Mouse (Mus musculus) MEL (cell line): Measurements from ENCODE around the gene Rab44. TPM values are rescaled to one million over a fixed set of nuclear protein-coding genes. Genes with fewer than 3 reads are reported as not detected.
A peak's percentile ranks its signal among the peaks of the same experiment; 100 is the strongest.

ENCODE experiments used
- DNase-seq: peaks from one replicate; pipeline ENCODE4 v3.0.0; 2011; ENCODE audit warnings: low read depth, low spot score
- H3K27ac ChIP-seq: 2 replicates; pipeline ENCODE4 v1.5.1; 2012; ENCODE audit warnings: low read depth, mild to moderate bottlenecking, control low read depth, low read length, moderate library complexity; ENCODE audit not compliant: control insufficient read depth
- H3K27me3 ChIP-seq, 2 experiments: fragments of 150-350 bp in 1 of 2; sonication (generic) in 1 of 2; 2 replicates each; pipeline ENCODE4 v1.6.1; 2012; ENCODE audit warnings: low read length in 2 of 2, mild to moderate bottlenecking in 2 of 2, improper control_type of control experiment in 1 of 2, moderate library complexity in 1 of 2; ENCODE audit not compliant: insufficient read depth in 2 of 2, control insufficient read depth in 1 of 2
- H3K36me3 ChIP-seq, 2 experiments: 2 replicates each; pipeline ENCODE4 v1.6.1; 2012 to 2014; ENCODE audit warnings: low read length in 2 of 2, improper control_type of control experiment in 1 of 2, inconsistent platforms in 1 of 2, mild to moderate bottlenecking in 1 of 2; ENCODE audit not compliant: insufficient read depth in 2 of 2, control insufficient read depth in 1 of 2
- H3K4me1 ChIP-seq, 2 experiments: fragments of 150-350 bp in 1 of 2; sonication (generic) in 1 of 2; 2 replicates each; pipeline ENCODE4 v1.6.1; 2012; ENCODE audit warnings: low read length in 2 of 2, improper control_type of control experiment in 1 of 2, mild to moderate bottlenecking in 1 of 2; ENCODE audit not compliant: insufficient read depth in 2 of 2, control insufficient read depth in 1 of 2
- H3K4me3 ChIP-seq, 2 experiments: fragments of 150-350 bp in 1 of 2; sonication (generic) in 1 of 2; 2 replicates each; pipeline ENCODE4 v1.5.1; 2012; ENCODE audit warnings: low read depth in 2 of 2, low read length in 2 of 2, mild to moderate bottlenecking in 2 of 2, moderate library complexity in 2 of 2, control low read depth in 1 of 2, improper control_type of control experiment in 1 of 2; ENCODE audit not compliant: control insufficient read depth in 1 of 2, insufficient read depth in 1 of 2
- H3K79me2 ChIP-seq: 2 replicates; pipeline ENCODE4 v1.6.1; 2012; ENCODE audit warnings: mild to moderate bottlenecking, low read length, moderate library complexity; ENCODE audit not compliant: control insufficient read depth, poor library complexity, insufficient read depth
- H3K9ac ChIP-seq: 2 replicates; pipeline ENCODE4 v1.6.1; 2012; ENCODE audit warnings: low read depth, mild to moderate bottlenecking, control low read depth, low read length, moderate library complexity; ENCODE audit not compliant: control insufficient read depth, poor library complexity, severe bottlenecking
- H3K9me3 ChIP-seq: fragments of 150-350 bp; sonication (generic); replicated peaks from 2 replicates; pipeline ENCODE4 v1.6.1; 2012; ENCODE audit warnings: mild to moderate bottlenecking, low read length, improper control_type of control experiment, moderate library complexity; ENCODE audit not compliant: insufficient read depth
- BHLHE40 ChIP-seq: IDR thresholded peaks from 2 replicates; pipeline ENCODE4 v1.6.1; 2012; ENCODE audit warnings: low read depth, mild to moderate bottlenecking, inconsistent platforms, low read length, improper control_type of control experiment, borderline replicate concordance
- CHD1 ChIP-seq: IDR thresholded peaks from 2 replicates; pipeline ENCODE4 v1.6.1; 2012; ENCODE audit warnings: low read depth, mild to moderate bottlenecking, inconsistent platforms, low read length, improper control_type of control experiment
- CHD2 ChIP-seq: IDR thresholded peaks from 2 replicates; pipeline ENCODE4 v1.6.1; 2011; ENCODE audit warnings: low read length, improper control_type of control experiment
- CTCF ChIP-seq, 3 experiments: IDR thresholded peaks in 2 of 3; conservative IDR thresholded peaks in 1 of 3; 2 replicates each; pipeline ENCODE4 v1.5.1; 2011 to 2012; ENCODE audit warnings: low read length in 3 of 3, low read depth in 2 of 3, mild to moderate bottlenecking in 2 of 3, improper control_type of control experiment in 1 of 3, inconsistent platforms in 1 of 3, mixed read lengths in 1 of 3, moderate library complexity in 1 of 3; ENCODE audit not compliant: control insufficient read depth in 1 of 3, insufficient read depth in 1 of 3, poor library complexity in 1 of 3, severe bottlenecking in 1 of 3
- E2F4 ChIP-seq: IDR thresholded peaks from 2 replicates; pipeline ENCODE4 v1.6.1; 2011; ENCODE audit warnings: low read depth, low read length, improper control_type of control experiment, borderline replicate concordance
- ELF1 ChIP-seq: IDR thresholded peaks from 2 replicates; pipeline ENCODE4 v1.6.1; 2014; ENCODE audit warnings: low read depth, mild to moderate bottlenecking, inconsistent platforms, low read length, improper control_type of control experiment, moderate library complexity
- EP300 ChIP-seq, 2 experiments: IDR thresholded peaks; 2 replicates each; pipeline ENCODE4 v1.6.1; 2011; ENCODE audit warnings: improper control_type of control experiment in 2 of 2, low read length in 2 of 2, low read depth in 1 of 2, mild to moderate bottlenecking in 1 of 2
- ETS1 ChIP-seq: IDR thresholded peaks from 2 replicates; pipeline ENCODE4 v1.6.1; 2012; ENCODE audit warnings: low read depth, mild to moderate bottlenecking, inconsistent platforms, low read length, improper control_type of control experiment, moderate library complexity
- GABPA ChIP-seq: IDR thresholded peaks from 2 replicates; pipeline ENCODE4 v1.6.1; 2012; ENCODE audit warnings: low read depth, mild to moderate bottlenecking, inconsistent platforms, low read length, improper control_type of control experiment, moderate library complexity
- GATA1 ChIP-seq: IDR thresholded peaks from 2 replicates; pipeline ENCODE4 v1.6.1; 2011; ENCODE audit warnings: low read depth, low read length, improper control_type of control experiment
- HCFC1 ChIP-seq: IDR thresholded peaks from 2 replicates; pipeline ENCODE4 v1.6.1; 2012; ENCODE audit warnings: low read depth, mild to moderate bottlenecking, inconsistent platforms, low read length, improper control_type of control experiment, moderate library complexity
- MAFK ChIP-seq: IDR thresholded peaks from 2 replicates; pipeline ENCODE4 v1.6.1; 2011; ENCODE audit warnings: low read depth, mild to moderate bottlenecking, low read length, improper control_type of control experiment, borderline replicate concordance
- MAX ChIP-seq: IDR thresholded peaks from 2 replicates; pipeline ENCODE4 v1.6.1; 2011; ENCODE audit warnings: low read length, improper control_type of control experiment
- MAZ ChIP-seq: IDR thresholded peaks from 2 replicates; pipeline ENCODE4 v1.6.1; 2012; ENCODE audit warnings: low read depth, mild to moderate bottlenecking, inconsistent platforms, low read length, improper control_type of control experiment
- MEF2A ChIP-seq: IDR thresholded peaks from 2 replicates; pipeline ENCODE4 v1.6.1; 2014; ENCODE audit warnings: low read depth, mild to moderate bottlenecking, inconsistent platforms, low read length, improper control_type of control experiment; ENCODE audit not compliant: poor library complexity, insufficient replicate concordance, severe bottlenecking; ENCODE audit errors: extremely low read depth
- MXI1 ChIP-seq: IDR thresholded peaks from 2 replicates; pipeline ENCODE4 v1.6.1; 2011; ENCODE audit warnings: mild to moderate bottlenecking, low read depth, low read length, improper control_type of control experiment
- MYB ChIP-seq: IDR thresholded peaks from 2 replicates; pipeline ENCODE4 v1.6.1; 2011; ENCODE audit warnings: mild to moderate bottlenecking, low read depth, low read length, improper control_type of control experiment
- MYC ChIP-seq: IDR thresholded peaks from 2 replicates; pipeline ENCODE4 v1.6.1; 2011; ENCODE audit warnings: low read depth, mild to moderate bottlenecking, low read length, improper control_type of control experiment, moderate library complexity
- NELFE ChIP-seq: IDR thresholded peaks from 2 replicates; pipeline ENCODE4 v1.6.1; 2011; ENCODE audit warnings: low read depth, low read length, improper control_type of control experiment
- NRF1 ChIP-seq: IDR thresholded peaks from 2 replicates; pipeline ENCODE4 v1.6.1; 2014; ENCODE audit warnings: low read depth, mild to moderate bottlenecking, inconsistent platforms, low read length, improper control_type of control experiment, moderate library complexity; ENCODE audit not compliant: poor library complexity, insufficient read depth, severe bottlenecking
- POLR2A ChIP-seq, 2 experiments: IDR thresholded peaks; 2 replicates each; pipeline ENCODE4 v1.6.1; 2011 to 2012; ENCODE audit warnings: low read length in 2 of 2, mild to moderate bottlenecking in 2 of 2, control low read depth in 1 of 2, improper control_type of control experiment in 1 of 2, low read depth in 1 of 2, moderate library complexity in 1 of 2; ENCODE audit not compliant: control insufficient read depth in 1 of 2, insufficient read depth in 1 of 2, poor library complexity in 1 of 2
- RAD21 ChIP-seq: IDR thresholded peaks from 2 replicates; pipeline ENCODE4 v1.6.1; 2011; ENCODE audit warnings: mild to moderate bottlenecking, low read depth, low read length, improper control_type of control experiment
- RCOR1 ChIP-seq: IDR thresholded peaks from 2 replicates; pipeline ENCODE4 v1.6.1; 2012; ENCODE audit warnings: low read depth, mild to moderate bottlenecking, inconsistent platforms, low read length, improper control_type of control experiment
- SIN3A ChIP-seq: IDR thresholded peaks from 2 replicates; pipeline ENCODE4 v1.6.1; 2012; ENCODE audit warnings: low read length, improper control_type of control experiment, inconsistent platforms
- SMC3 ChIP-seq: IDR thresholded peaks from 2 replicates; pipeline ENCODE4 v1.6.1; 2011; ENCODE audit warnings: low read depth, low read length, improper control_type of control experiment
- TAL1 ChIP-seq: IDR thresholded peaks from 2 replicates; pipeline ENCODE4 v1.6.1; 2012; ENCODE audit warnings: mild to moderate bottlenecking, inconsistent platforms, low read length, moderate library complexity, mixed read lengths
- TBP ChIP-seq: IDR thresholded peaks from 2 replicates; pipeline ENCODE4 v1.8.0; 2011; ENCODE audit warnings: low read depth, low read length, improper control_type of control experiment
- TCF12 ChIP-seq: IDR thresholded peaks from 2 replicates; pipeline ENCODE4 v1.6.1; 2014; ENCODE audit warnings: low read depth, mild to moderate bottlenecking, inconsistent platforms, low read length, improper control_type of control experiment, moderate library complexity
- UBTF ChIP-seq: IDR thresholded peaks from 2 replicates; pipeline ENCODE4 v1.6.1; 2012; ENCODE audit warnings: low read depth, mild to moderate bottlenecking, inconsistent platforms, low read length, improper control_type of control experiment, moderate library complexity, borderline replicate concordance; ENCODE audit not compliant: insufficient read depth
- USF2 ChIP-seq, 2 experiments: IDR thresholded peaks; 2 replicates each; pipeline ENCODE4 v1.6.1; 2011 to 2012; ENCODE audit warnings: improper control_type of control experiment in 2 of 2, low read length in 2 of 2, borderline replicate concordance in 1 of 2, inconsistent platforms in 1 of 2, low read depth in 1 of 2, mild to moderate bottlenecking in 1 of 2; ENCODE audit not compliant: insufficient read depth in 1 of 2
- ZKSCAN1 ChIP-seq: IDR thresholded peaks from 2 replicates; pipeline ENCODE4 v1.6.1; 2012; ENCODE audit warnings: low read depth, mild to moderate bottlenecking, inconsistent platforms, low read length, improper control_type of control experiment, moderate library complexity
- ZMIZ1 ChIP-seq: IDR thresholded peaks from 2 replicates; pipeline ENCODE4 v1.6.1; 2012; ENCODE audit warnings: low read depth, mild to moderate bottlenecking, inconsistent platforms, low read length, improper control_type of control experiment, moderate library complexity
- ZNF384 ChIP-seq: IDR thresholded peaks from 2 replicates; pipeline ENCODE4 v1.6.1; 2012; ENCODE audit warnings: low read depth, mild to moderate bottlenecking, inconsistent platforms, low read length, improper control_type of control experiment
- polyA plus RNA-seq, 2 experiments: library from polyadenylated mRNA; stranded (reverse) in 1 of 2; unstranded in 1 of 2; fragments of >175 nt in 1 of 2; fragments of >200 nt in 1 of 2; gene quantifications; 2 replicates each; pipeline versions ENCODE4 v1.2.1 to v1.2.4; 2012; ENCODE audit warnings: low replicate concordance in 2 of 2, low read depth in 1 of 2; ENCODE audit not compliant: insufficient read length in 2 of 2, insufficient read depth in 1 of 2, missing spikeins in 1 of 2
- total RNA-seq: library from RNA; depleted of rRNA; stranded (reverse); fragments of 300-350 nt; gene quantifications from 2 replicates; pipeline ENCODE4 v1.2.3, GENCODE M21; 2012

Gene Rab44
- total and polyA plus RNA-seq, 3 experiments = 7.0 to 9.5 TPM; not detected in 1

GRCm38 (mm10) chr17:29172062-29172461 is 58.1 kb downstream of the Rab44 start:
- Histone ChIP-seq H3K9ac (peak overlapping the region; percentile 55), H3K27ac (peak overlapping the region; percentile 89), H3K36me3 (peaks cover 0 to 15% of the 10 kb centered on the region in 2 experiments; a peak in 2 of 4 replicates), H3K4me3 (peak overlapping the region; percentile 40 to 51), H3K79me2 (no peaks in the 10 kb centered on the region), H3K4me1 (peaks cover 0 to 36% of the 10 kb centered on the region in 2 experiments; a peak in 2 of 4 replicates), H3K9me3 (no peaks in the 10 kb centered on the region)
- TF ChIP-seq HCFC1 (no peak; the same call in 1 of the 2 replicates), EP300 (IDR thresholded peaks at IDR 0.05; ENCODE audit: low read depth in 1 of 2, low read length in 2 of 2) (peak; percentile 83 to 86), CTCF (IDR thresholded peaks at IDR 0.05 in 2 of 3, conservative IDR thresholded peaks at IDR 0.05 in 1 of 3; ENCODE audit: control insufficient read depth in 1 of 3, insufficient read depth in 1 of 3, low read depth in 2 of 3, low read length in 3 of 3, poor library complexity in 1 of 3, severe bottlenecking in 1 of 3) (no peak), NELFE (no peak; the same call in none of the 2 replicates), POLR2A (IDR thresholded peaks at IDR 0.05; ENCODE audit: control insufficient read depth in 1 of 2, insufficient read depth in 1 of 2, low read depth in 1 of 2, low read length in 2 of 2, poor library complexity in 1 of 2) (peak in 1 of 2 experiments; percentile 52; a peak in 1 of 4 replicates), ZKSCAN1 (no peak), E2F4 (no peak), MAZ (peak; percentile 95), ETS1 (peak; percentile 85), TBP (no peak), CHD1 (no peak), MYC (no peak), TCF12 (peak; percentile 82), RCOR1 (no peak), MYB (peak; percentile 16; the same call in 1 of the 2 replicates), ZNF384 (peak; percentile 10; the same call in 1 of the 2 replicates), BHLHE40 (no peak), UBTF (0 out of 2 replicates have a peak, but pooled peaks have one; percentile 31), MAX (no peak), CHD2 (no peak), NRF1 (no peak), MEF2A (no peak), TAL1 (peak; percentile 66), GABPA (no peak), MXI1 (no peak), USF2 (IDR thresholded peaks at IDR 0.05; ENCODE audit: borderline replicate concordance in 1 of 2, insufficient read depth in 1 of 2, low read depth in 1 of 2, low read length in 2 of 2) (no peak), SIN3A (peak; percentile 71), RAD21 (no peak), ELF1 (0 out of 2 replicates have a peak, but pooled peaks have one; percentile 22), MAFK (no peak), GATA1 (peak; percentile 76), SMC3 (peak; percentile 2; the same call in 1 of the 2 replicates), ZMIZ1 (no peak)
- TF ChIP-seq, all 39 proteins: peak for 13
- peak; percentile 93 for DNase-seq
- no peaks in the 10 kb centered on the region for H3K27me3 ChIP-seq
